Mouse (Mus musculus) cerebellum, adult 18-20 months (tissue): ENCODE data around the gene Csf3r.
"Not testable (repeated sequence)": the region's sequence is repeated elsewhere in the genome, so short reads cannot be mapped to it uniquely, and the experiment has no call there.

Experiments used
- DNase-seq, 2 experiments: peaks; one replicate each; pipeline ENCODE4 v3.0.0; 2021

Csf3r gene

GRCm38 (mm10) chr4:126024303-126024900 is at the start of gene Csf3r:
Gene Csf3r, plus strand, starts transcription at chr4:126024550.
- no peak for DNase-seq

- DNase-seq: no peak
These were observed 46.6 kb upstream of the Csf3r start for GRCm38 (mm10) chr4:125977768-125978167.

GRCm38 (mm10) chr4:125983279-125983678 is 41.1 kb upstream of the Csf3r start:
- no peak for DNase-seq

- DNase-seq: not testable (repeated sequence)
These were observed 38.6 kb upstream of the Csf3r start for GRCm38 (mm10) chr4:125985703-125986102.

- no peak for DNase-seq
These were observed 37.3 kb upstream of the Csf3r start for GRCm38 (mm10) chr4:125987071-125987470.

GRCm38 (mm10) chr4:125989061-125989460 is 35.3 kb upstream of the Csf3r start:
- no peak for DNase-seq

GRCm38 (mm10) chr4:125990143-125990542 is 34.2 kb upstream of the Csf3r start:
- DNase-seq: peak; percentile 35 to 56

GRCm38 (mm10) chr4:125992206-125992605 is 32.1 kb upstream of the Csf3r start:
- no peak for DNase-seq

- DNase-seq: no peak
These were observed 31.4 kb upstream of the Csf3r start for GRCm38 (mm10) chr4:125992906-125993305.

GRCm38 (mm10) chr4:125996576-125996975 is 27.8 kb upstream of the Csf3r start:
- DNase-seq: no peak

- no peak for DNase-seq
These were observed 26.5 kb upstream of the Csf3r start for GRCm38 (mm10) chr4:125997826-125998225.

GRCm38 (mm10) chr4:126001311-126002199 is 22.8 kb upstream of the Csf3r start:
- no peak for DNase-seq

GRCm38 (mm10) chr4:126017676-126018332 is 6.5 kb upstream of the Csf3r start:
- DNase-seq: no peak

- no peak for DNase-seq
These were observed 5.3 kb upstream of the Csf3r start for GRCm38 (mm10) chr4:126018966-126019538.

- no peak for DNase-seq
These were observed 1.5 kb downstream of the Csf3r start for GRCm38 (mm10) chr4:126025801-126026200.

GRCm38 (mm10) chr4:126027980-126028379 is 3.6 kb downstream of the Csf3r start:
- no peak for DNase-seq

- DNase-seq: no peak
These were observed 4.7 kb downstream of the Csf3r start for GRCm38 (mm10) chr4:126029042-126029441.

GRCm38 (mm10) chr4:126030705-126031104 is 6.4 kb downstream of the Csf3r start:
- no peak for DNase-seq

GRCm38 (mm10) chr4:126035413-126035812 is 11.1 kb downstream of the Csf3r start:
- DNase-seq: no peak

- peak; percentile 84 to 87 for DNase-seq
These were observed 22.7 kb downstream of the Csf3r start, which contains the start of gene Mrps15 for GRCm38 (mm10) chr4:126046851-126047585. Gene Mrps15, plus strand, starts transcription at chr4:126046925.

- no peak for DNase-seq
These were observed 27.3 kb downstream of the Csf3r start for GRCm38 (mm10) chr4:126051617-126052016.
